Mouse (Mus musculus) brain, embryonic 18.5 days (tissue): ENCODE measurements at regions not wholly inside any gene's neighbourhood (a gene's known extent, or its start where the extent isn't known, plus 50 kb on each side); places are given as distances from the start of the nearest gene placed in this dataset.
"Not testable (repeated sequence)": the region's sequence is repeated elsewhere in the genome, so short reads cannot be mapped to it uniquely, and the experiment has no call there.

Experiments used
- DNase-seq: peaks from one replicate; pipeline ENCODE4 v3.0.0-alpha.2; 2012; ENCODE audit warnings: low read depth, low spot score

DNA sequence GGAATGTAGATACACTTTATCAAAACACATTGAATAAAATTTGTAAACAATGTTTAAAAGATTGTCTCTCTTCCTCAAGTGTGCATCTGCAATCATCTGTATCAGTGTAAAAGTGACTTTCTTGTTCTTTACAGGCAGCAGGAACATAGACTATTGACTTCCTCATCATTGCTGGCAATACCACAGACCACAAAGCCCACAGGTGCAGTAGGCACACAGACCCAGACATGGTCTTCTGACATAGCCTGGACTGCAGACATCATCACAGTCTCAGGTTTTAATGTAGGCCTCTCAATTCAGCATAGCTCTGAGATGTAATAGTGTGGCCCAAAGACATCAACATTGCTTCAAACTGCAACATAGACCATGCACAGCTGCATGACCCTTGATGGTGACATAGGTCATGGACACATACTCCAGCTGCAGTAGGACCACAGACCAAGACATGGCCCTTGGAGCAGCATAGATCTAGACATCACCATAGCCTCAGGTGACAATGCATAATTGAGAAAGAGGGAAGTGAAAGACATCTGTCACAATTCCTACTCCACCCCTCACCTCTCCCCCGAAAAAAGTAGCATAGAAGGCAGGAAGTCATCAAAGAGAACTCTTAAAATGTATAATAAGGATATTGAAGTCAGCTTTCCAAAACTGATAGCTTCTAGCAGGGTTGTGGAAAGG is 74.1 kb upstream of the Speer2 start:
- no peak for DNase-seq

DNA sequence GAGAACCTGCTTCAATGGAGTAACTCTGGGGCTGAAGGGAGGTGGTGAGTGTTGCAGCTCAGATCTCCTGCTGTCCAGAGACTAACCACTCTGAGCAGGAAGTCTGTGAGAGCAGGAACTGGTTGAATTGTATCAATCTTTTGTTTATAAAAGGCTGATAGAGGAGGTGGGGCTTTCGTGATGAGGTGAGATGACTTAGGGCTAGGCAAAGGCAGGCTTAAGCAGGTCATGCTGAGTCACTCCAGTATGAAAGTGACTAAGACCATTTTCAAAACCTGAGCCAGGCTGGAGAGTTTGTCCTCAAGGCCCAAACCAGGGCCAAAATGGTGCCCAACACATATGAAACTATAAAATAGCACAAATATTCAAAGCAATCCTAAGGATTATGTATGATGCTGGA is 80.1 kb upstream of the Speer2 start:
- no peak for DNase-seq

DNA sequence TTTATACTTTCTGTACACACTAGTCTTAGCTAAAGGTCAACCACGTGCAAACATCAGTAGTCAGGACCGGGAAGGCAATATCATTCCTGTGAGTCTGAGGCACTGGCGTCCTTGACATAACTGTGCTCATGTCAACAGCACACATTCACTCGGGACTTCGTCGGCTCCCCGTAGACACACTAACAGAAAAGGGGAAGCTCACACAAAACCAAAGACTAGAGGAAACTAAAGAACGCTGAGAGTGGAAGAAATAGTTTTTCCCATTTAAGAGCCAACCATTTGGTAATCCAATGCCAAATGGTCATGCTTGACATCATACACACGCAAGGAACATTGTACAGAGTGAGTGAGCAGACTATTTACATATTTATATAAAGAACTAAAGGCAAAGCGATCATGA is 85.2 kb upstream of the Speer2 start:
- DNase-seq = no peak

DNA sequence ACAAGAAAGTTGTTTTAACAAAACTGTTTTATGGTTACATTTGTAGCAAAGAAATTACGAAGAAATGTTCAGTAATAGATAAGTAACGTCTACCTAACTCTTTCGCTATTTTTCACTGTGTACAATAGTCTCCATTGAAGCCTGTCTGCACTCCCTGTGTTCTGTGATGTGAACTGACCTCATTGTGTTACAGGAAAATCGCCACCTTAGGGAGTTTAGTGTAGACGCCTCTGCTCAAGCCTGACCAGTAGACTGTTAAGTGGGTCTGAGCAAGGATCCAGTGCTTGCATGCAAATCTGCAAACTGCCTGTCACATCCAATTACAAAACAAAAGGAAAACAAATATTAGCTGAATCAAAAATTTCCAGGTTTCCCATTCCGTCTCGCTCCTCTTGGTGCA is 85.8 kb upstream of the Speer2 start:
- no peak for DNase-seq

DNA sequence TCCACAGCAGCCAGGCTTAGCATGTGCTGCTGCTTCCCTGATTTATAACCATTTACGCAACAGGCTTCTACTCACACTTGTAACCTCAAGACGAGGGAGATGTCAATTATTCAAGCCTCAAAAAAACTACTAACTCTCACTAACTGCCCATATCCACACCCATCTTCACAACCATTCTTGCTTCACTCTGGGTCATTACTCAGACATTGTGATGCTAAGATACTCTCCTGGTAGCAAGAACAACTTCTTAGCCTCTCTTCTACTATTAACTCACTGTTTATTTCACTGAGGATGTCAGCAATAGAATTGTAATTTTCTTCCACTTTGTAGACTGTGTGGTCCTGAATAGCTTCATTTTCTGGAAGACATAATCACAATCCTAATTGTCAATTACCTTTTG is 88.0 kb upstream of the Speer2 start:
- no peak for DNase-seq

DNA sequence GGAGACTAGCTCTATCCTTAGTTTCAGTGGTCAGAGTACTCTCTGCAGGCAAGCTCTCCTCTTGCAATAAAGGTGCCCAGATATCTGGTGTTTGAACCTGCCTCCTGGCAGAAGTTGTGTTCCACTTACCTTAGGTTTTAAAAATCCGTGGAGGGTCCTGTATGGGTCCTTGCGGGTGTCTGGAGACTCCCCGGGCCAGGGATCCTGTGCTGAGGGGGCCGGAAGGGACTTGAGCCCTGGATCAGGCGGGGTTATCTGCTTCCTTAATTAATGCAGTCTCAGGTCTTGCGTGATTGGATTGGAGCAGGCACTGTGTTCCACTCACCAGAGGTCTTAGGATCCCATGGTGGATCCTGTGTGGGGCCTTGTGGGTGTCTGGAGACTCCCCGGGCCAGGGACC is 103.0 kb upstream of the Speer2 start:
- DNase-seq = not testable (repeated sequence)

DNA sequence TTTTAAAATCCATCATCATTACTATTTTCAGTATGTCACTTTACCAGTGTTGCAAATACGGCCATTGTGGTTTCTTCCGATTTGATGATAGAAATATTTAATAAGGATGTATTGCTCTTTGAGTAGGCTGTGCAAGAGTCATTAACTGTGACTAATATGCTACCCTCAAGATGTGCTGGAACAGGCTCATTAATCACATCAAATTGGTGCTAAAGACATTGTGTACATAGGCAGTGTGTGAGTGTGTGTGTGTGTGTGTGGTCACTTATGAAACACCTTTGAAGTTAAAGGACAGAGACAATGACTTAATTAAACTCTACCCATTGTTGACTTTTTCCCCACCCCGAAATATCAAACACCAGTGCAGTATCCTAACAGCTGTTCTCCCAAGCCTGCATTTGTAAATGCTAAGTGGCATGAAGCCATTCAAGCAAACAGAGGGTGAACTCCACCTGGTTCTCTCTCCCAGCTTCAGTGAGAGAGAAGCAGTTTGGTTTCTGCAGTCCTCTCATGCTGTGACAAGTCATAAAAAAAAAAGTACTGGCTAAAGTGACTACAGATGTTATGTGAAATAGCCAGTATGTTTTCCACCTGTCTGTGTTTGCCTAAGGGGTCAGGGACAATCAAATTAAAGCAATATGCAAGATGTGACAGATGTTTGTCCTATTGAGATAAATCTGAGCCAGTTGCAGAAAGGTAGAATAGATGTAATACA is 116.4 kb upstream of the Speer2 start:
- no peak for DNase-seq

DNA sequence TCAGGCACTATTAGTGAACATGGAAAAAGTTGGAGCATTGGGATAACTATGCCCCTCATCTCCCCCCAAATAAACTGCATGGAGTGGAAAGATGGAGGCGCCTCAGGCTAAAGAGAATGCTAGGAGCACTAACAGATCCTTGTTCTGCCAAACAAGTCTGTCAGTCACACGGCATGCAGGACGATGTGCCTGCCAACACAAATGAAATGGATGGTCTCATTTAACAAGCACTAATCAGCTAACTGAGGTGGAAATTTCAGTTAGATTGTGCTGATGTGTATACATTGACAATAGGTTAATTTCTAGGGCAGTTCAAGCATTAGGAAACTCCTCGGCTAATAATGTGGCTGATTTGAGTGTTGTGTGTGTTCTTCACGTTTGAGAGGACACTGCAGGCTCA is 120.8 kb upstream of the Speer2 start:
- no peak for DNase-seq

DNA sequence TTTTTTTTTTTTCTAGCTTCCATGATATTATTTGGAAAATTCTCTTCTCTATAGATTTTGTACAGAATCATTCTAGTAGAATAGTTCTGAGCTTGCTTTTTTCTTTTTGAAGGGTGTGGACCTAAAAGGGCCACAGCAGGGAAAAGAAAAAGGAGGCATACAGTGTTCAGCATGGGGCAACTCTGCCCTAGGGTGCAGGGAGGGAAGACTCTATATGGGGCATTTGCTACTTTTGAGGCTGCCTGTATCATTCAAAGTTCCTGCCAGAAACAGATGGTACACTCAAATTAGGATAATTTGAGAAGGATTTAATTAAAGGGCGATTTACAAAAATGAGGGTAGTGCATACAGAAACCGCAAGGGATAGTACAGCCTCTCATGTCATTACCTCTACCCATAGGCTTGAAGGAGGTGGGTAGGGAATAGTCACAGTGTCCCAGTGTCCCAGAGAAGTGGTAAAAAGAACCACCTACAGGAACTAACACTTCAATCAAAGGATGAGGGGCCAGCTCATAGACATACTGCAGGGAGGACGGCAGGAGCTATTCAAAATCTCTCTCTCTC is 128.4 kb upstream of the Speer2 start:
- no peak for DNase-seq

DNA sequence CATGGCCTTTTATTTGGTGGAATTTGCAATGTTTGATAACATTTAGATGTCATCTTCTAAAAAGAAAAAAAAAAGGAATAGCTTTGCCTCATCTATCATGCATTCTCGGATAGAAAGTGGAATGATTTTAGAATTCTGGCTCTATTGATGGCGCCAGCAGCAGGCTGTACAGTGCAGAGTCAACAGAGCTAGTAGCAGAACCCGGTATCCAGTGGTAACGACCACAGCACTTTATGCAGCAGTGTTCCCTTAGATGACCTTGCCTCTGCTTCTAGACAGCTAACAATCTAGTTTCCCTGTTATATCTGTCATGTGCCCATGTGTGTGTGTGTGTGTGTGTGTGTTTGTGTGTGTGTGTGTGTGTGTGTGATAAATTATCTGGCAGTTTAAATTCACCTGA is 129.2 kb upstream of the Speer2 start:
- no peak for DNase-seq

DNA sequence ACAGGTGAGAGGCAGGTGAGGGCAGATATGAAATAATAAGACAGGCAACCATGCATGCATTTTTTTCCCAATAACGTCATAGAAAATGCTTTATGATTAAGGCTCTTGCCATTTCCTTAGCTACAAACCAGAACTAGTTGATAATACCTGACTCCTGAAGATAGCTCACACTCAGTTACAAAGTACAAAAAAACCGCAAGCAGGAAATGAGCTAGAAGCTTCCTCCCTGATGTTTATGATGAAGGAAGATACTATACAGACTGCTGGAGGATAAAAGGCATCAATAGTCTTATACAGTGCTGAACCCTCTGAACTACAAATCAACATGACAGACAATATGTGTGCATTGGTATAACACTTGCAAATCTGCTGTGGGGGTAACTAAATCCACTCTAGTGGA is 143.3 kb upstream of the Speer2 start:
- DNase-seq = no peak

DNA sequence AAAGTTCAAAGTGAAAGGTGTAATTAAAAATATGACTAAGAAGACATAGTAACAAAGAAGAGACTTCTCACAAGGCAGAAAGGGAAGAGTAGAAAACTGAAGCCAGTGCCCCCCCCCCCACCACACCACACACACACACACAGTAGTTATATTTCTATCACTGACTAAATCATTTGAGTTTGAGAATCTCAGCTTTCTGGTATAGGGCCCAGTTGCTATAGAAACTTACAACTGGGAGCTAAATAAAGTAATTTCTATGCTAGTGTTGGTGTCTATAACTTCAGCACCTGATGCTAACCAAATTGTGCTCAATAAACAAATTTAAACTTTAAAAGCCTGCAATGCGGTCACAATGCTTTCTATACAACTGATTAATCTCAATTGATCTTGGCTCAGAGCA is 153.4 kb upstream of the Speer2 start:
- no peak for DNase-seq

DNA sequence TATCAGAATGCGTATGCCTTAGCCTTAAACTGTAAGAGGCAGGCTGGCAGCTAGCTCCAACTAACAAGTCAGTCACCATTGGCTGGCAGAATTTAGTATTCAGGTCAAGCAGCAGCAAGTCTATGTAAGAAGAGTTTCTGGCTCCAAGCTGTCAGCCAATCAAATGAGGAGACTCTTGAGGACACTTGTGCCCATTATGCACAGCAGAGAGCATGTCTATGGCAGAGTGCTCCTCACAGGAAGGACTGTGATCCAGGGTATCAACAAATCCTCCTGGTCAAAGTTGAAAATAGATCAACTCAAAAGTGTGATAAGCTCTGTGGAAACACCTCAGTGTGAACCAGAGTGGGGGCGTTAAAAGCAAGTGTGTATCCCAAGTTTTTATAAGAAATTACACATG is 156.0 kb upstream of the Speer2 start:
- DNase-seq = no peak

DNA sequence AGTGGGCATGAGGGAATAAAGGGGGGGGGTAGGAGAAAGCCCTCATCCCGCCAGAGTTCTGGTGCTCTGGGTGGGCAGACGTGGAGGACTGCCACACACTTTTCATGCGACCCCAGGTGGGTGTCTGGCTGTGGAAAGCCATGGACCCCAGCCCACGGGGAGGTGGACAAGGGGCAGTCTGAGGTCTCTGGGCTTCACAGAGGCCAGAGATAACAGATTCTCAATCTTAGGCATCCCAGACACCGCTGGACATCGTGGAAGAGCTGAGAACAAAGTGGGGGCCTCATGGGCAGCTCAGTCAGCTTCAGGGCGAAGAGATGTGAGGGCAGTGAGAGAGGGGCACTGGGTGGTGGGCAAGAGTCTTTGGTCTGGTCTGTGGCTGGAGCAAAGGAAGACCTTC is 157.9 kb upstream of the Speer2 start:
- DNase-seq = no peak

DNA sequence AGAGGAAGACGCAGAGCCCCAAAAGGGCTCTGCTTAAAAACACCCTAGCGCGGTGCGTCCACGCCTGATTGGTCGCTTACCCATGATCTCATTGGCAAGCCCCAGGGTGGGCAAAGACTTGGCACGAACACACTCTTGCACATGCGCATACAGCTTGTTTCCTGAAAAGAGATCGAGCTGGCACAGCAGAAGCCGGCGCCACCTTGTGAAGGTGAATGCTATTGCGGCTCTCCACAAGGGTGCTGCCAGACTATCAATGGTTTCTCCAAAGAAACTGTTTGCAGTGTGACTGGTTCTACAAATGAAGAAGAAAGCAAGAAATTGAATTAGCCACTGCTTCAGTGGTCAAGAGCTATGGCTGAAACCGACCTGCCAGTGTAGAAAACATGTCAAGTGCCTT is 165.1 kb upstream of the Speer2 start:
- DNase-seq = no peak

DNA sequence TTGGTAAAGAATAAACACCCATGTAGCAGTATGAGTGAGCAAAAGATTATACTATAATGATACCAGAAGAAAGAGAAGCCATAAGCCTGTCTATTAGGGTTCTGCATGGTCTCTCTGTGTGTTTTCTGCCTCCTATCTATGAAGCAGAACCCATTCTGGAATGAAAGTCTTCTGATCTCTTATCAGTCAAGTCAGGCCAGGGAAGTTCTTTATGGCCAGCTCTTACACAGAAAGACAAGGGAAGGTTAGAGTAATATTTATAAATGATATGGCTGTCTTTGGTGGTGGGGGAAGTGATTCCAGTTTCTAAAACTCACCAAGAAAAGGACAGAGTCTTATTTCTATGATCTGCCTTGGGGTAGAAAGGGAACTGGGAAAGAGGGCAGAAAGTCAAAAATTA is 182.0 kb upstream of the Speer2 start:
- no peak for DNase-seq

DNA sequence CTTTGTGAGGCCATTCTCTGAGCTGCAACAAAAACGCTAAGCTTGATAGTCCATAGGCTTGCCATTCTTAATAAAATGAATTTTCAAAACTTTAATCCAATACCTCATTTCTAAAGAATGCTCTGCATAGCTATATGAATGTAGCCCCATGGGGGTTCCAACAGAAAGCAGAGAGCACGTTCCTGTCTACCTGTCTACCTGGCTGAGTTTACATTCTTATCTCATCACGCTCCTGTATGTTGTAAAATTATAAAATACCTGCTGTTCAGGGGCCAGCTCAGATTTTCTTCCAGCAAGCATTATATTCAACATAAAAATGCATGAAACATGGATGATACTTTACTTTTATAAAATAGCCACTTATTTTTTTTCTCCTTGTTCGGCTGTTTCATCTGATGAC is 182.5 kb upstream of the Speer2 start:
- DNase-seq = no peak

DNA sequence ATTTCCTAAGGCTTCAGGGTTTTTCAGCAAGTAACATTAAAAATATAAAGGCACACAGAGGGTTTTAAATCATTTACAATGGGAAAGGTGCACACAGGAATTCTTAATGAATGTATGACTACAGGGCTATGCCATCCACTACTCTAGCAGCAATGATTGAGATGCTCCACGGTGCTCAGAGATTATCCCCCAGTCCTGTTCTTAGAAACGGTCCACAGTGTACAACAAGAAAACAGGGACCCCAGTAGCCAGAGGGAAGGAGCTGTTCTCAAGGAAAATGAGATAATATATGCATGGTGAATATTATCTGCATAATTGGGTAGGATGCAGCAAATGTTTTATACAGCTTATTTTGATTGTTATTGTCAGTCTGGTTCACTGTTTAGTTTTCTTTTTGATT is 186.3 kb upstream of the Speer2 start:
- DNase-seq = no peak

DNA sequence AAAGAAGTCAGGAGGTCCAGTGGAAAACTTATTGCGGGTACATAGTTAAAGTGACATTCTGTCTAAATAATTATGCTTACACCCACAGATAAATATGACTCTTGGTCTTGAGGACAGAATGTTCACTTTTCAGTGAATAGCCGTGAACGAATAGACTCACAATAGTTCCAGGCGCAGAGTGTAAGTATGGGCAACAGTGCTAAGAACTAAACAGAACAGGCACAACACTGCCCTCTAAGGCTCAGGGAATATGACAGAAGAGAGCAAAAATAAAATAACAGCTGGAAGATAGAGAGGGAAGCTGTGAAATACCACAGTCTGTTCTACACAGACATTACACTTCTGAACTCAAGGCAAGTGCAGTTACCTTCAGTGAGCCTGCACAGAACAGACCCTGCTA is 207.9 kb upstream of the Speer2 start:
- no peak for DNase-seq

DNA sequence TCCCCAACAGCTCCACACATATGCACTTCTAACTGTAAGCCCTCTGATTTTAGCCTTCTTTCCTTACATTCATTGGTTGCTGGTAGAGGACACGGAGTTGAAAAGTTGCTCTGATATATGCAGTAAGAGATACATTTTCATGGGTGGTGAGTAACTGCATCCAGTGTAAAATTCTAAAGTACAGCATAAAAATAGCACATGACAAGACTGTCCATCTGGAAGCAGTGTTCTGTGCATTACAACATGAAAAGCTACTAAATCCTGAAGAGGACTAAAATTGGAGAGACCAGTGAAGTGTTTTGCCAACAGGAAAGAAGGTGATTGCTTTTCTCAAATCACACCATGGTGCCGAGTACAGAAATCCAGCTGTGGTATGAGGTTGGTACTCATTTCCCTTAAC is 210.2 kb upstream of the Speer2 start:
- DNase-seq = no peak

DNA sequence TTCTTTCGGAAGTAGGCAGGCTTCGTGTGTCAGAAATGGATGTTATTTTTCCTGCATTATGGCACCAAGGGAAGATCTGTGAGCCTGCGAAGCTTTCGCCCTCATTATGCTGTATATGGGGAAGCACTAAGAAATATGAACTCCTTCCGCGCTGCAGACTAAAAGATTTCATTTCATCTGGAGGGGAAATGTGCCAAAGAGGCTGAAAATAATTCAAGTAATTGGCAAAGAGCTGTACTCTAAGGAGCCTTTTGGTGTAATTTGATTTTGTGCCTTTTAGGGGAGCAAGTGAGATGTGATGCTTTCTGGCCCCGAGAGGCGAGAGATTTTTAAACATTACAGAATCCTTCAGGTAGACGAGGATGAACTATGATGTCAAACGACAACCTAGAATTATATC is 216.0 kb upstream of the Speer2 start:
- no peak for DNase-seq

DNA sequence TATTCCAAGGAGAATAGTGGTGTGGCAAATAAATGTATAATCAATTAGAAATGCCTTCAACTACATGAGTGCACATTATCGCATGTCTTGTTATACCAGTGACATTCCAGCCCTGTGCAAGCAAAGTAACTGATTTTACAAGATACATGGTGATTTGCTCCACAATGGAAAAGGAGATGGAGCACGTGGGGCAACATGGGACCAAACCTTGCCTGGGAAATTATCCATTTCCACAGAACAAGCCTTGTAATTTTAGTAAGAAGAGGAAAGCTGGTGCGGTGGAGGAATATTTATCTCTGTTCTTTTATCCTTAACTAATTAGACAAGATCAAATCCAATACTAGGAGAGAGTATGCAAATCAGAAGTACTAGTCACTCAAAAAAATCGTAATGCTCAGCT is 222.5 kb upstream of the Gbe1 start:
- DNase-seq = no peak

DNA sequence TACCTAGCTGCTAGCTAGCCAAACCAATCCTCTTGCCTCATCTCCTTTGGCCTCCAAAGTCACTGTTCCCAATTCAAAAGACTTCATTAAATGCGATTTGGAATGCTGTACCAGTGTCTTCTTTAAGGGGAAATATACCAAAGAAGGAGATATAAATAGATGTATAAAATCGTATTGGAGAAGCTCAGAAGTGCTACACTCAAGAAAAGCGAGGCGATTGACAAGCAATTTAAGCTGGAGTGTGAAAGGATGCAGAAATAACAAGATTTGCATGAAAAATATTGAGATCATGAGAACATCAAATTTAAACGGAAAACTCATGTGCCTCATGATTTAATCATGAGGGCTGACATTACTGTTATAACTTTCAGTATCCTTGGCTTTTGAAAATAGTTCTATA is 221.8 kb upstream of the Gbe1 start:
- DNase-seq = no peak
